Mouse (Mus musculus) lung, embryonic 15.5 days (tissue): Measurements from ENCODE around the gene Tmem50b. TPM values are rescaled to one million over a fixed set of nuclear protein-coding genes. Genes with fewer than 3 reads are reported as not detected.
"Not testable (repeated sequence)": the region's sequence is repeated elsewhere in the genome, so short reads cannot be mapped to it uniquely, and the experiment has no call there.

Experiments
- ATAC-seq: fragments of 200-750 bp; cut with Nextera tagmentation; 2 replicates; pipeline ENCODE4 v1.8.0; 2017; ENCODE audit warnings: moderate number of reproducible peaks, borderline replicate concordance; ENCODE audit not compliant: low FRiP score, low TSS enrichment; ENCODE audit errors: extremely low read depth
- H3K27ac ChIP-seq: fragments of 300-500 bp; sonication (generic); 2 replicates; pipeline ENCODE4 v1.5.1; 2015; ENCODE audit warnings: moderate library complexity, mild to moderate bottlenecking, inconsistent platforms
- H3K27me3 ChIP-seq: fragments of 300-500 bp; sonication (generic); 2 replicates; pipeline ENCODE4 v1.6.1; 2015; ENCODE audit warnings: inconsistent platforms
- H3K36me3 ChIP-seq: fragments of 300-500 bp; sonication (generic); 2 replicates; pipeline ENCODE4 v1.6.1; 2015; ENCODE audit warnings: inconsistent platforms
- H3K4me1 ChIP-seq: fragments of 300-500 bp; sonication (generic); 2 replicates; pipeline ENCODE4 v1.6.1; 2015; ENCODE audit warnings: inconsistent platforms
- H3K4me2 ChIP-seq: fragments of 300-500 bp; sonication (generic); 2 replicates; pipeline ENCODE4 v1.6.1; 2015; ENCODE audit warnings: inconsistent platforms, mild to moderate bottlenecking, moderate library complexity
- H3K4me3 ChIP-seq: fragments of 300-500 bp; sonication (generic); 2 replicates; pipeline ENCODE4 v1.5.1; 2015; ENCODE audit warnings: mild to moderate bottlenecking, inconsistent platforms
- H3K9ac ChIP-seq: fragments of 300-500 bp; sonication (generic); 2 replicates; pipeline ENCODE4 v1.6.1; 2015; ENCODE audit warnings: inconsistent platforms
- H3K9me3 ChIP-seq: fragments of 300-500 bp; sonication (generic); 2 replicates; pipeline ENCODE4 v1.6.1; 2016; ENCODE audit warnings: inconsistent platforms
- WGBS: fragments of 180-500 bp; shearing (Covaris S2); methylation state at CpG from one replicate; pipeline ENCODE4 v1.1.7; 2015; 5-methylcytosine and 5-hydroxymethylcytosine counted together
- microRNA-seq: library from miRNA; unstranded; fragments of <30 nt; microRNA quantifications from one replicate; pipeline ENCODE4, GENCODE M21; 2016
- polyA plus RNA-seq: library from polyadenylated mRNA; unstranded; fragments of >200 nt; fragmentation: Nextera tagmentation; extraction: Ambion mirVana; gene quantifications from 2 replicates; pipeline ENCODE4 v1.2.1, GENCODE M21; 2015

The Tmem50b gene
- polyA plus RNA-seq, 1 experiment from 2014 or later: 45.3 TPM

DNA sequence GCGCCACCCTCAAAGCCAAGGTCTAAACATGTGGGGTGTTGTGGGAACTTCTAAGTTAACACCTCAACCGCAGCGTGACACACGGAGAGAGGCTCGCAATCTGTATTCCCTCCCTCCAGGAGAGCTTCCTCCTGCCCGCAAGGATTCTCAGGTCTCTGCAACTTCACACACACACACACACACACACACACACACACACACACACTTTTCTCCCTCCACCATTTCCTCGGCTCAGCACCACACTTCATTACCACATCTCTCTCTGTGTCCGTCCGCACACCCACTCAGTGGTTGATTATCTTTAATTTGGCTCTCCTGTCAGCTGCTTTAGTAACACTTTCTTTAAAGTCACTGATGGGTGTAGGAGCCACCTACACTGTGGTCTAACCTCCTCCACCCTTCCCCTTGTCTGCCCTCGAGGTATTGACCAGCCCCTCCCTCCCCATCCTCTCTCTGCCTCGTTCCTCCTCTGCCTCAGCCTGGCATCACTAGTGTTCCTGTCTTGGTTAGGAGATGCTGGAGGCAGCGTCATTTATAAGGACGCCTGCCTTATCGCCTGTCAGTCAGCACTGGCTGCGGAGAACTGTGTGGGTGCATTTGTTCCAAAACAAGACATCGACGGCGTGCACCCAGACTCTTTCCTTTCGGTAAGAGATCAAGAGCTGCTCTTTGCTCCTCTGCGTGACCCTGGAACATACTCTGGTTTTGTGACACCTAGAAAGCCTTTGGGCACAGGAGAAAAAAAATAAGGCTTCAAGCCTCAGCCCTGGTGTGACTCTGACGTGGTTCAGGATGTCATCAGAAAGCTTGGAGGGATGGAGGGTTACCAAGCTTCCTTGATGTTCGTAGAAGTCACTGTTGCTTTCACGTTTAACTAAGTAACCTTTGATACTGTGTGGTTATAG lies 64.3 kb downstream of the Tmem50b start:
- no peaks in the 10 kb centered on the region for H3K36me3 ChIP-seq
- H3K4me1 ChIP-seq: peaks cover 6% of the 10 kb centered on the region
- ATAC-seq: no peak
- no peak overlapping the region for H3K27ac ChIP-seq
- no peaks in the 10 kb centered on the region for H3K27me3 ChIP-seq
- H3K4me2 ChIP-seq: no peak overlapping the region
- H3K9ac ChIP-seq: no peak overlapping the region
- WGBS: 43% methylated on average over 23 of the region's 23 CpGs
- H3K9me3 ChIP-seq: no peaks in the 10 kb centered on the region
- H3K4me3 ChIP-seq: no peak overlapping the region

DNA sequence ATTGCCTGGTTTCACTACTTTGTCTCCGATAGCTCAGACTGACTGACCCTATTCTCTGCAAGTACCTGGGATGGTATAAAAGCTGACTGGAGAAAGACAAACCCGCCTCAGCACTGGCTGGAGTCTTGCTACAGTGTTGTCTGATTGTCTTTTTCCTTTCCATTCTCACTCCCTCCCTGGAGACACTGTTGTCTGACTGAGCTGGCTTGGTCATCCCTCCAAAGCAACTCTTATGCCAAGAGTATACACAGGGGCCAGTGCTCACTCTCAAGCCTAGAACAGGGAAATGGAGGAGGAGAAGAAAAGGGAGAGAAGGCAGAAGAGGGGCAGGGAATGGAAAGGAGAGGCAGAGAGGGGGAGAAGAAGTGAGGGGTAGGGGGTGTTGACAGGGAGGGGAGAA lies 65.2 kb downstream of the Tmem50b start:
- Histone ChIP-seq H3K36me3 (no peaks in the 10 kb centered on the region), H3K9me3 (no peaks in the 10 kb centered on the region), H3K27ac (no peak overlapping the region), H3K27me3 (no peaks in the 10 kb centered on the region), H3K4me1 (peaks cover 3% of the 10 kb centered on the region; the same call in 1 of the 2 replicates), H3K9ac (no peak overlapping the region), H3K4me2 (no peak overlapping the region), H3K4me3 (no peak overlapping the region)
- 43% methylated on average over 2 of the region's 2 CpGs for WGBS
- no peak for ATAC-seq

DNA sequence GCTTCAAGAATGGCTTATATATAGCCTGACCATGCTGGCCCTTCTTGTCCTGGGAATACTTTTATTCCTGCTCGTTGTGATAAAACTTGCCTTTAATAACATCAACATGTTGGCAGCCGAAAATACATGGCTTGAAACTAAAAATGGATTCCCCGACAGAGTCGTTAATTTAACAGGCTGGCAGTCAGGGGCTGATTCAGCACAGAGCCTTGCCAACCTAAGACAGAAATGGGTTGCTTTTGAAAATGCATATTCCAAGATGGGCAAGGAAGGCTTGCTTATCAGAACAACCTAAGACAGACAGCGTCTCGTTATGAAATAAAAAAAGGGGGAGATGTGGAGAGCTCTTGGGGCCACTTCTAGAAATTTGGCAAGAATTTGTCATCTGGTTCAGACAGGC lies 65.7 kb downstream of the Tmem50b start:
- no peak for ATAC-seq
- 62% methylated on average over 6 of the region's 6 CpGs for WGBS
- Histone ChIP-seq H3K4me1 (peaks cover 6% of the 10 kb centered on the region; the same call in 1 of the 2 replicates), H3K9me3 (no peaks in the 10 kb centered on the region), H3K27ac (no peak overlapping the region), H3K4me2 (no peak overlapping the region), H3K36me3 (no peaks in the 10 kb centered on the region), H3K27me3 (no peaks in the 10 kb centered on the region), H3K9ac (no peak overlapping the region), H3K4me3 (no peak overlapping the region)

DNA sequence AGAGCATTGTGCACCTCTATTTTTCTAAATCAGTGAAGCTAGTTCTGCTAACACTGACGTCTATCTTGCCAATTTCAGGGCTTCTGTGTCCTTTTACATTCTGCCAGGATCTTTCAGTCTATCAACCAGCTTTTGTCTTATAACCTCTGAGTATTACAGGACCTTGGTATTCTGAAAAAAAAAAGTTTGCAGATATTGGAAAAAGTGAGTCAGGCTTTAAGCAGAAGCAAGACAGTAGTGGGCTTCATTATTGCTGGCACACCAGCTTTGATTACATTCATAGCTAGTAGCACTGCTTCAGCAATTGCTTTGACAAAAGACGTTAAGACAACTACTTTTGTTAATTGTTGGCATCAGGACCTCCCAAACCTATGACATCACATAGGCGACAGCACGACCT lies 66.8 kb downstream of the Tmem50b start:
- H3K27ac ChIP-seq, H3K4me2 ChIP-seq, H3K9ac ChIP-seq, H3K4me3 ChIP-seq, H3K36me3 ChIP-seq, H3K9me3 ChIP-seq, H3K27me3 ChIP-seq, ATAC-seq, H3K4me1 ChIP-seq: not testable (repeated sequence)
- 71% methylated on average over 4 of the region's 4 CpGs for WGBS

DNA sequence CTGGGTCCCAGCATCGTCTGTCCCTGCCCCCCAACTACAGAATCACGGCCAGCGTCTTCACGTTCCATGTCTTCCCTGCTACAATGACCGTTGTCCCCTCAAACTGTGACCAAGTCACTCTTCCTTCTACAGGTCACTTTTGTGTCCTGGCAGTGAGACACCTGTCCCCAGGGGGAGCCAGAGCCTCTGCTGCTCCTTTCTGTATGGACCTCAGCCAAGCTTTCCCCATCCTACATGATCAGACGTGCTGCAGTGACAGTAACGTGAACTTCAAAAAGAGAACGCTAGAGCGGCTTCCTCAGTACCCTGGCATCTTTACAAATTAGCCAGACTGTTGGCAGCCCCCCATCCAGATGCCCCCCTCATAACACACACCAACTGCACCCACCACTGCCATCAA lies 69.0 kb downstream of the Tmem50b start:
- 70% methylated on average over 9 of the region's 9 CpGs for WGBS
- Histone ChIP-seq H3K4me1 (peaks cover 6% of the 10 kb centered on the region; the same call in 1 of the 2 replicates), H3K9ac (no peak overlapping the region), H3K27ac (no peak overlapping the region), H3K4me2 (no peak overlapping the region), H3K9me3 (no peaks in the 10 kb centered on the region), H3K4me3 (no peak overlapping the region), H3K27me3 (no peaks in the 10 kb centered on the region), H3K36me3 (no peaks in the 10 kb centered on the region)
- ATAC-seq: no peak

DNA sequence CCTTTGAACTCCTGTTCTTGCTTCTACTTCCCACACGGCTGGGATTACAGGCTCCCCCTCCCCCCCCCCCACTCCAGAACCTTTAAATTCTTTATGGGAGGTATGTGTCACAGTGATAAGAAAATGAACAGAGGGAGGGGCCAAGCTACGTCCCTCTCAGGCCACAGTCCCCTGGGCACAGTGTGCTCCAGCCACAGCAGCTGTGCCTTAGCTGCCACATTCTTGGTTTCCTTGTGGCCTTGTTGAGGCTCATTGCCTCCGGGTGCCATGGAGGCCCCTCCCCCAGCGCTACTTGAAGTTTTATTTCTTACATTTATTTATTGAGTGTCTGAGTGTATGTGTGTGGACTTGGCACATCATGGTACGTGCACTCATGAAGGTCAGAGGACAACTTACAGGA lies 70.1 kb downstream of the Tmem50b start:
- H3K4me1 ChIP-seq: peaks cover 6% of the 10 kb centered on the region; the same call in 1 of the 2 replicates
- no peaks in the 10 kb centered on the region for H3K27me3 ChIP-seq
- no peak overlapping the region for H3K4me2 ChIP-seq
- H3K9ac ChIP-seq: no peak overlapping the region
- ATAC-seq: no peak
- no peaks in the 10 kb centered on the region for H3K36me3 ChIP-seq
- H3K9me3 ChIP-seq: no peaks in the 10 kb centered on the region
- WGBS: 30% methylated on average over 5 of the region's 5 CpGs
- no peak overlapping the region for H3K27ac ChIP-seq
- H3K4me3 ChIP-seq: no peak overlapping the region

DNA sequence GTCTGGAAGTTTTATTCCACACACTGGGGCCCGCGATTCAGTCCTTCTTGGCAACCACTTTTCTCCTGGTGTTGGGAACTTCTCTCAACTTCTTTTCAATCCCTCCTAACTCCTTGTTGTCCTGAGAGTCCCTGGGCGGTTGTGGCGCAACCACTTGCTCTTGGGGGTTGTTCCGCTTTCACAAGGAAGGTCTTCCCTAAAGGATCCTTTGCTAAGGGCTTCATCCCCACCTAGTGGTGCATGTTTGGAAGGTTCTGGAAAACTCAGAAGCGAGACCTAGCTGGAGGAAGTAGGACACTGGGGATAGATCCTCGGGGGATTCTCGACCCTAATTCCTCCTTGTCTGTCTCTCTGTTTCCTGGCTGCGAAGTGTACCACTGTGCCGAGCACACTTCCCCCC lies 70.5 kb downstream of the Tmem50b start:
- Histone ChIP-seq H3K36me3 (no peaks in the 10 kb centered on the region), H3K4me2 (no peak overlapping the region), H3K9me3 (no peaks in the 10 kb centered on the region), H3K4me3 (no peak overlapping the region), H3K27me3 (no peaks in the 10 kb centered on the region), H3K9ac (no peak overlapping the region), H3K27ac (no peak overlapping the region), H3K4me1 (peaks cover 6% of the 10 kb centered on the region; the same call in 1 of the 2 replicates)
- no peak for ATAC-seq
- WGBS: 67% methylated on average over 10 of the region's 10 CpGs

DNA sequence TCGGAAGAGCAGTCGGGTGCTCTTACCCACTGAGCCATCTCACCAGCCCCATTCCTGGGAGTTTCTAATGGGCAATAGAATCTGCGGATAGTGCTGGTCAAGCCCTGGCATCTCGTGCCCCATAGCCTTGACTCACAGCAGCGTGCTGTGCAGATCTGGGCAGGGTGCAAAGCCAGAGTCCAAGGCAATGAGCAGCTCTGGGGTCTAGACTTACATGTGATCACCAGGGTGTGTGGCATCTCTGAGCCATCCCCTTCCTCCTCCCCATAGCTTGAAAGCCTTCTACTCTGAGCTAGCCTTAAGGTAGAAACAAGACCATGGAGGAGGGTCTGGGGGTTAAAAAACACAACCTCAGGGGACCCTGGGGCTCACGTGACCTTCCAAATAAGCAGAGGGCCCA lies 71.3 kb downstream of the Tmem50b start:
- no peaks in the 10 kb centered on the region for H3K27me3 ChIP-seq
- no peak overlapping the region for H3K4me3 ChIP-seq
- no peak overlapping the region for H3K9ac ChIP-seq
- no peak overlapping the region for H3K4me2 ChIP-seq
- H3K27ac ChIP-seq: no peak overlapping the region
- no peak for ATAC-seq
- peaks cover 6% of the 10 kb centered on the region; the same call in 1 of the 2 replicates for H3K4me1 ChIP-seq
- no peaks in the 10 kb centered on the region for H3K36me3 ChIP-seq
- WGBS: 92% methylated on average over 6 of the region's 6 CpGs
- no peaks in the 10 kb centered on the region for H3K9me3 ChIP-seq

Small RNAs within 50 kb of the gene (microRNA-seq; reads per million reads assigned to microRNA genes)
- gene Mir6367: not detected

Other genes starting within 250 kb of the Tmem50b start
- gene Ifnar2, start 225.0 kb downstream of the Tmem50b start, polyA plus RNA-seq: 61.9 and 70.3 TPM in 2 replicates
- gene Gm21970, start 206.1 kb downstream of the Tmem50b start, polyA plus RNA-seq: 0.36 TPM in 1 of 2 replicates, not detected in the other
- 45.0 and 49.5 TPM in 2 replicates for gene Il10rb, start 191.6 kb downstream of the Tmem50b start, polyA plus RNA-seq
- gene Ifnar1, start 112.6 kb downstream of the Tmem50b start, polyA plus RNA-seq: 61.5 and 68.0 TPM in 2 replicates
- gene Ifngr2, start 50.7 kb downstream of the Tmem50b start, polyA plus RNA-seq: 47.9 and 50.2 TPM in 2 replicates
- 2.0 and 3.3 TPM in 2 replicates for gene Dnajc28, start 21.2 kb upstream of the Tmem50b start, polyA plus RNA-seq
- 111 and 118 TPM in 2 replicates for gene Gart, start 49.2 kb upstream of the Tmem50b start, polyA plus RNA-seq
- gene Son, start 49.7 kb upstream of the Tmem50b start, polyA plus RNA-seq: 108 and 110 TPM in 2 replicates
- gene Donson, start 91.0 kb upstream of the Tmem50b start, polyA plus RNA-seq: 25.4 and 26.2 TPM in 2 replicates
- 71.4 and 74.6 TPM in 2 replicates for gene Cryzl1, start 131.2 kb upstream of the Tmem50b start, polyA plus RNA-seq
- 19.5 and 20.3 TPM in 2 replicates for gene Itsn1, start 131.5 kb upstream of the Tmem50b start, polyA plus RNA-seq